Mouse (Mus musculus) embryonic facial prominence, embryonic 14.5 days (tissue): ENCODE results near the gene Serac1. TPM values are rescaled to one million over a fixed set of nuclear protein-coding genes. Genes with fewer than 3 reads are reported as not detected.
A peak's percentile ranks its signal among the peaks of the same experiment; 100 is the strongest.

Source experiments
- ATAC-seq: fragments of 200-750 bp; cut with Nextera tagmentation; 2 replicates; pipeline ENCODE4 v1.8.0; 2017; ENCODE audit warnings: low read depth, moderate number of reproducible peaks, moderate TSS enrichment
- DNase-seq: peaks from one replicate; pipeline ENCODE4 v3.0.0-alpha.2; 2015; ENCODE audit warnings: low spot score
- H3K27ac ChIP-seq: fragments of 300-500 bp; sonication (generic); replicated peaks from 2 replicates; pipeline ENCODE4 v1.5.1; 2014; ENCODE audit warnings: low read depth, mild to moderate bottlenecking, low read length, moderate library complexity
- H3K27me3 ChIP-seq: fragments of 300-500 bp; sonication (generic); replicated peaks from 2 replicates; pipeline ENCODE4 v1.6.1; 2014; ENCODE audit warnings: low read length; ENCODE audit not compliant: control insufficient read depth, insufficient read depth
- H3K36me3 ChIP-seq: fragments of 300-500 bp; sonication (generic); 2 replicates; pipeline ENCODE4 v1.6.1; 2014; ENCODE audit warnings: low read length, mixed read lengths; ENCODE audit not compliant: control insufficient read depth, insufficient read depth
- H3K4me1 ChIP-seq: fragments of 300-500 bp; sonication (generic); 2 replicates; pipeline ENCODE4 v1.6.1; 2014; ENCODE audit warnings: antibody characterized with exemption, low read length; ENCODE audit not compliant: control insufficient read depth, insufficient read depth
- H3K4me2 ChIP-seq: fragments of 300-500 bp; sonication (generic); 2 replicates; pipeline ENCODE4 v1.6.1; 2014; ENCODE audit warnings: low read depth, mild to moderate bottlenecking, low read length, moderate library complexity, mixed read lengths
- H3K4me3 ChIP-seq: fragments of 300-500 bp; sonication (generic); 2 replicates; pipeline ENCODE4 v1.5.1; 2014; ENCODE audit warnings: low read depth, mild to moderate bottlenecking, low read length
- H3K9ac ChIP-seq: fragments of 300-500 bp; sonication (generic); 2 replicates; pipeline ENCODE4 v1.6.1; 2014; ENCODE audit warnings: low read depth, mild to moderate bottlenecking, low read length, moderate library complexity, mixed read lengths
- H3K9me3 ChIP-seq: fragments of 300-500 bp; sonication (generic); 2 replicates; pipeline ENCODE4 v1.6.1; 2016; ENCODE audit warnings: low read length; ENCODE audit not compliant: control insufficient read depth
- WGBS: fragments of 180-500 bp; shearing (Covaris S2); extraction: QIAGEN DNeasy Blood & Tissue Kit; methylation state at CpG from one replicate; pipeline ENCODE4 v1.1.7; 2014; 5-methylcytosine and 5-hydroxymethylcytosine counted together
- polyA plus RNA-seq: library from polyadenylated mRNA; unstranded; fragments of >200 nt; fragmentation: Nextera tagmentation; extraction: Ambion mirVana; gene quantifications from 2 replicates; pipeline ENCODE4 v1.2.1, GENCODE M21; 2014

Serac1 gene
- polyA plus RNA-seq, 1 experiment from 2014 or later, result 5.8 TPM

DNA sequence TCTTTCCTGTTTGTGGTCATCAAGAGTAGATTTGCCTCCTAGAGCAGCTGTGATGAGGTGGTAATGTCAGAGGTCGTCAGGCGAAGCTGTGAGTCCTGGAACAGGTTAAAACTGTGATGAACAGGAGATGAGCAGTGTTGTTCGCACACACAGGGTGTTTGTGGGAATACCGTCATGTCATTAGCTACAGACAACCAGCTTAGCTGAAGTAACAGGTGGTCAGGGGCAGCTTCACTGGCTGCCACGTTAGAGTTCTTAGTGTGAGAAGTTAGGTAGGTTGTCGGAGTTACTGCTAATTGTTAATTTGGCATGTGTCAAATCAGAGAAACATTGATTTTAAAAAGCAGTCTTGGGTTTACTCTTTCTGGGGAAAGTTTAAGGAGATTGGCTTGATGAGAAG, 34.1 kb upstream of the Serac1 start:
- ATAC-seq, result no peak
- WGBS, result 86% methylated on average over 6 of the region's 6 CpGs
- Histone ChIP-seq H3K36me3 (peaks cover 23% of the 10 kb centered on the region), H3K4me1 (peaks cover 7% of the 10 kb centered on the region), H3K4me2 (no peak overlapping the region), H3K27ac (no peak overlapping the region), H3K9me3 (no peaks in the 10 kb centered on the region), H3K27me3 (no peaks in the 10 kb centered on the region), H3K9ac (no peak overlapping the region), H3K4me3 (no peak overlapping the region)
- DNase-seq, result no peak

DNA sequence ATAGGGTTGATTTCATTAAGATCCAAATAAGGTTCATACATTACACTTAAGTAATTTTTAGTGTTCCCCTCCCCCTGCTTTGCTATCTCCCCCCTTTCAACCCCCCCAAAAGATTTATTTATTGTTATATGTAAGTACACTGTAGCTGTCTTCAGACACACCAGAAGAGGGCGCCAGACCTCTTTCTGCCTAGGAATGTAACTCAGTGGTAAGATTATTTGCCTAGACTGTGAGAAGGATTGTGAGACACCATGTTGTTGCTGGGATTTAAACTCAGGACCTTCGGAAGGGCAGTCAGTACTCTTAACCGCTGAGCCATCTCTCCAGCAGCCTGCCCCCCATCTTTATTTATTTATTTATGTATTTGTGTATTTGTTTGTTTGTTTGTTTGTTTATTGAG, 31.4 kb upstream of the Serac1 start:
- H3K4me3 ChIP-seq, result no peak overlapping the region
- ATAC-seq (no peak), DNase-seq (no peak)
- H3K9ac ChIP-seq, result no peak overlapping the region
- H3K27me3 ChIP-seq, result no peaks in the 10 kb centered on the region
- 83% methylated on average over 3 of the region's 3 CpGs for WGBS
- H3K9me3 ChIP-seq, result no peaks in the 10 kb centered on the region
- no peak overlapping the region for H3K4me2 ChIP-seq
- peaks cover 10% of the 10 kb centered on the region for H3K4me1 ChIP-seq
- H3K36me3 ChIP-seq, result peaks cover 20% of the 10 kb centered on the region
- no peak overlapping the region for H3K27ac ChIP-seq

DNA sequence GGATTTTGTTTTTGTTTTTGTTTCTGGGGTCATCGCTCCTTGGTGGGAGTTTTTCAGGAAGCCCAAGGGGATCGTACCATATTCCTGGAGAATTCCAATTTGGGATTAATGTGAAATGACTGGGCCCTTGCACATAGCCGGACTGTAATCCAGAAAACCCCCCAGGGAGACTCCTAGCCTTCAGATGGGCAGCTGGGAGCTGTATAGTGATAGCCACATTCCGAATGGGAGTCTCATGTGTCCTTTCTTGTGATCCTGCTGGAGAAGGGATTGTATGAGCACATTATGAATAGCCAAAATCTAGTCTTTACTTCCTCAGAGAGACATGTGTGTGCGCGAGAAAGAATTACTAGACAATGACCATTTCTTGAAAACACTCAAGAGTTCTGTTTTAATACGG, 28.6 kb upstream of the Serac1 start:
- no peaks in the 10 kb centered on the region for H3K27me3 ChIP-seq
- H3K4me3 ChIP-seq, result peak overlapping the region; percentile 87
- ATAC-seq, result no peak
- peak overlapping the region; percentile 97; the same call in 1 of the 2 replicates for H3K27ac ChIP-seq
- H3K36me3 ChIP-seq, result peaks cover 13% of the 10 kb centered on the region; the same call in 1 of the 2 replicates
- no peak for DNase-seq
- peaks cover 14% of the 10 kb centered on the region for H3K4me1 ChIP-seq
- WGBS, result 34% methylated on average over 7 of the region's 7 CpGs
- H3K9me3 ChIP-seq, result no peaks in the 10 kb centered on the region
- peak overlapping the region; percentile 73 for H3K4me2 ChIP-seq
- H3K9ac ChIP-seq, result peak overlapping the region; percentile 98

DNA sequence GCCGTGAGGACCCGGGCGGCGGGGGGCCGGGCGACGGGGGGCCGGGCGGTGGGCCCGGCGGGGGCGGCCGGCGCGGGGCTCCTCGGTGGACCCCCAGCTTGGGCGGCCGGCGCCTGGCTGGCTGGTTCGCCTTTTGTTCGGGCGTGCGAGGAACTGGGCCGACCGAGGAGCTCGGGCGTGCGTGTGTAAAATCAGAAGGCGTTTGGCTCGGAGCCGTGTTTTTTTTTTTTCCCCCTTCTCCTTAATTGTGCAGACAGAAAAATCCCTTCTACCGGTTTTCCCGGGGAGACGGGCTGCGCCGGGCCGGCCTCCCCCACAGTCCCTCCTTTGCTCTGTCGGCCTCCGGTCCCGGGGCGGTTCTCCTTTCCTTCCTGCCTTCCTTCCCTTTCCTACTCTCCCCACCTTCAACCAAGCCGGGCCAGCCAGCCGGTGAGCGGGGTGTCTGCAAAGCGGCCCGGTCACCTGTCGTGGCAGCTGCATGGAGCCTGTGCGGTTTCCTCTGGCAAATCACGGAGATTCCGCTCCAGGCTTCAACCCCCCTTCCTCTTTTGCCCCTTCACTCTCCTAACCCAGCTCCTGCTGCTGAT, 27.6 kb upstream of the Serac1 start:
- peak overlapping the region; percentile 87 for H3K4me3 ChIP-seq
- DNase-seq (peak; percentile 71), ATAC-seq (peak; percentile 41)
- peak overlapping the region; percentile 97 for H3K27ac ChIP-seq
- 1% methylated on average over 30 of the region's 50 CpGs for WGBS
- H3K4me1 ChIP-seq, result peaks cover 14% of the 10 kb centered on the region
- H3K9ac ChIP-seq, result peak overlapping the region; percentile 98
- no peaks in the 10 kb centered on the region for H3K27me3 ChIP-seq
- peak overlapping the region; percentile 73 for H3K4me2 ChIP-seq
- H3K9me3 ChIP-seq, result no peaks in the 10 kb centered on the region
- peaks cover 13% of the 10 kb centered on the region; the same call in 1 of the 2 replicates for H3K36me3 ChIP-seq

DNA sequence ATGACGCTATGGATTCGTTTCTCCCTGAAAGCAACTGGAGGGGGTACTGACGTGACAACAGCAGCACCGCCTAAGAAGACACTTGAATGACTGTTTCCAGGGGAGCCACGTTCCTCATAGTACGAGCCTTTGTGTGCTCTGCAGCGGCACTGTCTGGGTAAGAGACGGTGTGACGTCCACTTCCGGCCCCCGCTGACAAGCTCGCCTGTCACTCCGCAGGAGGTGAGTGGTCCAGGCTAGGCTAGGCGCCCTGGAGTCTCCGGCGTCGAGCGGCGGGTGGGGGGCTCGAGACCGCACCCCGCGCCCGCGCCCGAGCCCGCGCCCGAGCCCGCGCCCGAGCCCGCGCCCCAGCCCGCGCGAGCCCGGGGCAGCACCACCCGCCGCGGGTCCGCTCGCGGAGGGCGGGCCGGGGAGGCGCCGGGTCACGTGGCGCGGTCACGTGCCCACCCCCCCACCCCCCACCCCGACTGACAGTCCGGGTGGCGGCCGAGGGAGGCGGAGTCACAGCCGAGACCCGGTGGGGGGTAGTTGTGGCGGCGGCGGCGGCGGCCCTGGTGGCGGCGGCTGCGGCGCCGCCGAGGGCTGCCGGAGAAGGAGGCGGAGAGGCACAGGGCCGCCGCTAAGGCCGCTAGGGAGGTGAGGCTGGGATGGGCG, 26.9 kb upstream of the Serac1 start, which contains the start of gene Tulp4:
TSS of gene Tulp4 (plus strand) at position 77 of the 654 bp plus-strand sequence.
- DNase-seq (peak; percentile 96), ATAC-seq (peak; percentile 96)
- Histone ChIP-seq H3K27ac (peak within 1 kb of the TSS; percentile 97), H3K4me1 (peaks cover 14% of the 10 kb centered on the region), H3K9me3 (no peaks in the 10 kb centered on the region), H3K9ac (peak within 1 kb of the TSS; percentile 98), H3K36me3 (peaks cover 12% of the 10 kb centered on the region; the same call in 1 of the 2 replicates), H3K4me2 (peak within 1 kb of the TSS; percentile 73), H3K4me3 (peak within 1 kb of the TSS; percentile 87), H3K27me3 (no peaks in the 10 kb centered on the region)
- WGBS, result 0% methylated on average over 30 of the region's 76 CpGs

DNA sequence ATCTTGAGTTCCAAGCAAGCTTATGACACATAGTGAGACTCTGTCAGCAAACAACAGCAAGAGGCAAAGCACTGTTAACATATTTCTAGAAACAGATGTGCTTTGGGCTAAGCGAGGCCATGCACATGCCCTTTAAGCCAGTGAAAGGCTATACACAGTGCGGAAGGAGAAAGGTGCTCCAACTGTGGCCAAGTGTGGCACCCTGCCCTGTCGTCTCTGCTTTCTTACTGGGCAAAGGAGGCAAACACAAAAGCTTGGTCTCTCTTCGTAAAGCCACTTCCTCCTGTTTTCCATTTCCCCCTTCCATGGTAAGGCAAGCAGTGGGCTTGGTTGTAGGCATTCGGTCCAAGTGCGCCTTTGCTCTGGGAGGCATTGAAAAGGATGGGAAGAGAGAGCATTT, 24.0 kb upstream of the Serac1 start:
- Histone ChIP-seq H3K27me3 (no peaks in the 10 kb centered on the region), H3K27ac (no peak overlapping the region), H3K4me3 (no peak overlapping the region), H3K4me2 (no peak overlapping the region), H3K9me3 (no peaks in the 10 kb centered on the region), H3K4me1 (peaks cover 9% of the 10 kb centered on the region), H3K36me3 (no peaks in the 10 kb centered on the region), H3K9ac (no peak overlapping the region)
- DNase-seq (no peak), ATAC-seq (no peak)
- WGBS, result 76% methylated on average over 6 of the region's 6 CpGs

DNA sequence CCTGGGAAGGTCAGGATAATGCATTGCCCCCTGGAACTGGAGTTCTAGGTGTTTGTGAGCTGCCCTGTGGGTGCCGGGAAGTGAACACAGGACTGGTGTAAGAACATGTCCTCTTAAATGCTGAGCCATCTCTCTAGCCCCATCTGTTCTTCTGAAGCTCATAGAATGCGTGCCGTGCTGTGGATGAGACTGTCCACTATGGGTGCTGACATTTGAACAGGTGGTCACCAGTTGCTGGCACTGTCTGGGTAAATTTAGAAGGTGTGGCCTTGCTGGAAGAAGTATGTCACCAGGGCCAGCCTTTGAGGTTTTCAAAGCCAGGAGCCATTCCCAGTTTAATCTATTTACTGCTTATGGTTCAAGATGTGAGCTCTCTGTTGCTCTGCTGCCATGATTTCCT, 22.7 kb upstream of the Serac1 start:
- no peak for DNase-seq
- H3K27me3 ChIP-seq, result no peaks in the 10 kb centered on the region
- ATAC-seq, result no peak
- no peak overlapping the region for H3K9ac ChIP-seq
- H3K36me3 ChIP-seq, result no peaks in the 10 kb centered on the region
- no peak overlapping the region for H3K4me3 ChIP-seq
- no peaks in the 10 kb centered on the region for H3K9me3 ChIP-seq
- H3K4me2 ChIP-seq, result no peak overlapping the region
- no peak overlapping the region for H3K27ac ChIP-seq
- 86% methylated on average over 3 of the region's 3 CpGs for WGBS
- H3K4me1 ChIP-seq, result 0 out of 2 replicates have a peak, but pooled peaks cover 4% of the 10 kb centered on the region

DNA sequence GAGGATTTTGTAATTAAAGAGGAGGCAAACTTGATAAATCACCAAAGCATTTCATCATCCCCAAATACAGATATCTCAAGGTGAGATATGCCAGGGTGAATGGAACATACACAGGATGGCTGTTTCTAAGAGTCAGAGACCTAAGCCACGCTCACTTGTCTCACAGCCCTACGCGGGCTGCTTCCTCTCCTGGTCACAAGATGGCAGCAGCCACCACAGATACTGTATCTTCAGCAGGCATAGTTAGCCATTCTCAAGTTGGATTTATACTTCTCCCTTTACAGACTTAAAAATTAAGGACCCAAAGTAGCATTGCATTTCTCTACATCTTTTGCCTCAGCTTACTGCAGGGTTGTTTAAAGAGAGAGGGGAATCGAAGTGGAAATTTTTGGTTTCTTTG, 18.3 kb upstream of the Serac1 start:
- Histone ChIP-seq H3K4me3 (no peak overlapping the region), H3K36me3 (no peaks in the 10 kb centered on the region), H3K4me1 (no peaks in the 10 kb centered on the region), H3K4me2 (no peak overlapping the region), H3K27me3 (no peaks in the 10 kb centered on the region), H3K9me3 (no peaks in the 10 kb centered on the region), H3K9ac (no peak overlapping the region), H3K27ac (no peak overlapping the region)
- no peak for ATAC-seq
- DNase-seq, result peak; percentile 48
- WGBS, result 27% methylated on average over 4 of the region's 4 CpGs

DNA sequence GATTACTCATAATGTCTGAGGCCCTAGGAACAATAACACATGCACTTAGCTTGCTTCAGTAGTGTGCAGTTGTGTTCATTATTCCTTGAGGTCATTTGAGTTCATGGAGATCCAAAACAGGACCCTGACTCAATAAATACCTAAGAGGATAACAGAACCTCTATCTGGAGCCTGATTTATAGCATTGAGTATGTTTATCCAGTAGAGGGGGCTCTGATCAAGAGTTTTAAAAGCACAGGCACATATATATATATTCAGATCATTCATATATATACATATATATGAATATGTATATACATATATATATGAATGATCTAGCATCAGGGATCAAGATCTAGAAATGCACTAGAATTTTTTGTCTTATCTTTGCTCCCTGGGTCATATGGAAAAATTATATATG, 16.0 kb upstream of the Serac1 start:
- ATAC-seq, result no peak
- H3K36me3 ChIP-seq, result no peaks in the 10 kb centered on the region
- no peak for DNase-seq

More for the DNA sequence above, 16.0 kb upstream of the Serac1 start:
- H3K4me2 ChIP-seq, result no peak overlapping the region
- no peaks in the 10 kb centered on the region for H3K9me3 ChIP-seq
- H3K4me3 ChIP-seq, result no peak overlapping the region
- H3K27me3 ChIP-seq, result no peaks in the 10 kb centered on the region
- H3K4me1 ChIP-seq, result no peaks in the 10 kb centered on the region
- no peak overlapping the region for H3K27ac ChIP-seq
- no peak overlapping the region for H3K9ac ChIP-seq
